Mouse (Mus musculus): Measurements from ENCODE around the gene Safb2. TPM values are rescaled to one million over a fixed set of nuclear protein-coding genes. Genes with fewer than 3 reads are reported as not detected.
A peak's percentile ranks its signal among the peaks of the same experiment; 100 is the strongest.

The Safb2 gene
- polyA plus RNA-seq, 1 experiment from 2014 or later: 23.1 TPM

- Histone ChIP-seq H3K27ac (ENCODE audit: low read depth) (no peak overlapping the region), H3K9ac (replicated peaks) (peak overlapping the region; percentile 35), H3K36me3 (replicated peaks; ENCODE audit: insufficient read depth, low read length) (peaks cover 56% of the 10 kb centered on the region), H3K4me1 (ENCODE audit: insufficient read depth) (peaks cover 23% of the 10 kb centered on the region), H3K27me3 (ENCODE audit: insufficient read depth, low read length) (no peaks in the 10 kb centered on the region), H3K4me3 (ENCODE audit: low read depth, low read length) (no peak overlapping the region), H3K9me3 (ENCODE audit: low read length) (no peaks in the 10 kb centered on the region), H3K4me2 (ENCODE audit: low read depth, low read length) (no peak overlapping the region)
- 93% methylated on average over 1 of the region's 1 CpGs for WGBS (ENCODE audit: insufficient replicate concordance)
- ATAC-seq: no peak
- TF ChIP-seq CTCF (IDR thresholded peaks at IDR 0.05; ENCODE audit: low read depth): no peak
- no peak for TF ChIP-seq EP300 (IDR thresholded peaks at IDR 0.05; ENCODE audit: low read depth)
- DNase-seq: no peak
Observed at GRCm38 (mm10) chr17:56587773-56588172, 3.4 kb upstream of the Safb2 start.

- ATAC-seq (peak; percentile 6), DNase-seq (peak; percentile 73)
- under 1% methylated on average over 61 of the region's 61 CpGs for WGBS (ENCODE audit: insufficient replicate concordance)
- no peak for TF ChIP-seq EP300 (IDR thresholded peaks at IDR 0.05; ENCODE audit: low read depth)
- TF ChIP-seq CTCF (IDR thresholded peaks at IDR 0.05; ENCODE audit: low read depth): no peak
- Histone ChIP-seq H3K9me3 (ENCODE audit: low read length) (no peaks in the 10 kb centered on the region), H3K4me2 (ENCODE audit: low read depth, low read length) (peak overlapping the region; percentile 75), H3K4me3 (ENCODE audit: low read depth, low read length) (peak overlapping the region; percentile 84), H3K9ac (replicated peaks) (peak overlapping the region; percentile 94), H3K27me3 (ENCODE audit: insufficient read depth, low read length) (no peaks in the 10 kb centered on the region), H3K27ac (ENCODE audit: low read depth) (peak overlapping the region; percentile 99), H3K4me1 (ENCODE audit: insufficient read depth) (peaks cover 32% of the 10 kb centered on the region), H3K36me3 (replicated peaks; ENCODE audit: insufficient read depth, low read length) (peaks cover 63% of the 10 kb centered on the region)
Observed at GRCm38 (mm10) chr17:56585171-56585821, 911 bp upstream of the Safb2 start.

- Histone ChIP-seq H3K4me1 (ENCODE audit: insufficient read depth) (peaks cover 32% of the 10 kb centered on the region), H3K27ac (ENCODE audit: low read depth) (peak overlapping the region; percentile 99), H3K4me2 (ENCODE audit: low read depth, low read length) (peak overlapping the region; percentile 89), H3K36me3 (replicated peaks; ENCODE audit: insufficient read depth, low read length) (peaks cover 65% of the 10 kb centered on the region), H3K9ac (replicated peaks) (peak overlapping the region; percentile 97), H3K9me3 (ENCODE audit: low read length) (no peaks in the 10 kb centered on the region), H3K4me3 (ENCODE audit: low read depth, low read length) (peak overlapping the region; percentile 84), H3K27me3 (ENCODE audit: insufficient read depth, low read length) (no peaks in the 10 kb centered on the region)
- ATAC-seq: peak; percentile 27
- TF ChIP-seq EP300 (IDR thresholded peaks at IDR 0.05; ENCODE audit: low read depth) (no peak), CTCF (IDR thresholded peaks at IDR 0.05; ENCODE audit: low read depth) (no peak)
- no peak for DNase-seq
- WGBS (ENCODE audit: insufficient replicate concordance): under 1% methylated on average over 33 of the region's 33 CpGs
Observed at GRCm38 (mm10) chr17:56583611-56584256, 651 bp downstream of the Safb2 start.

- H3K4me1 ChIP-seq (ENCODE audit: insufficient read depth): peaks cover 32% of the 10 kb centered on the region
- H3K9me3 ChIP-seq (ENCODE audit: low read length): no peaks in the 10 kb centered on the region
- WGBS (ENCODE audit: insufficient replicate concordance): 59% methylated on average over 1 of the region's 1 CpGs
- H3K27me3 ChIP-seq (ENCODE audit: insufficient read depth, low read length): no peaks in the 10 kb centered on the region
- peak overlapping the region; percentile 97 for H3K9ac ChIP-seq (replicated peaks)
- ATAC-seq: no peak
- peaks cover 65% of the 10 kb centered on the region for H3K36me3 ChIP-seq (replicated peaks; ENCODE audit: insufficient read depth, low read length)
- TF ChIP-seq CTCF (IDR thresholded peaks at IDR 0.05; ENCODE audit: low read depth): no peak
- TF ChIP-seq EP300 (IDR thresholded peaks at IDR 0.05; ENCODE audit: low read depth): no peak
- H3K4me3 ChIP-seq (ENCODE audit: low read depth, low read length): peak overlapping the region; percentile 84
- DNase-seq: no peak
- H3K27ac ChIP-seq (ENCODE audit: low read depth): peak overlapping the region; percentile 99
- peak overlapping the region; percentile 89 for H3K4me2 ChIP-seq (ENCODE audit: low read depth, low read length)
Observed at GRCm38 (mm10) chr17:56583071-56583470, 1.3 kb downstream of the Safb2 start.

- peak; percentile 33; the same call in 1 of the 2 replicates for ATAC-seq
- H3K4me2 ChIP-seq (ENCODE audit: low read depth, low read length): no peak overlapping the region
Observed at GRCm38 (mm10) chr17:56572939-56573338, 11.4 kb downstream of the Safb2 start.

GRCm38 (mm10) chr17:56572154-56572553 lies 12.2 kb downstream of the Safb2 start:
- no peak overlapping the region for H3K9ac ChIP-seq (replicated peaks)
- no peak for TF ChIP-seq EP300 (IDR thresholded peaks at IDR 0.05; ENCODE audit: low read depth)
- TF ChIP-seq CTCF (IDR thresholded peaks at IDR 0.05; ENCODE audit: low read depth): no peak
- no peak overlapping the region for H3K4me2 ChIP-seq (ENCODE audit: low read depth, low read length)
- ATAC-seq: no peak
- no peak overlapping the region for H3K27ac ChIP-seq (ENCODE audit: low read depth)
- no peak overlapping the region for H3K4me3 ChIP-seq (ENCODE audit: low read depth, low read length)
- H3K27me3 ChIP-seq (ENCODE audit: insufficient read depth, low read length): no peaks in the 10 kb centered on the region
- H3K9me3 ChIP-seq (ENCODE audit: low read length): no peaks in the 10 kb centered on the region
- no peak for DNase-seq
- H3K36me3 ChIP-seq (replicated peaks; ENCODE audit: insufficient read depth, low read length): peaks cover 89% of the 10 kb centered on the region
- H3K4me1 ChIP-seq (ENCODE audit: insufficient read depth): 0 out of 2 replicates have a peak, but pooled peaks cover 3% of the 10 kb centered on the region
- 61% methylated on average over 1 of the region's 1 CpGs for WGBS (ENCODE audit: insufficient replicate concordance)

More at GRCm38 (mm10) chr17:56572939-56573338, 11.4 kb downstream of the Safb2 start:
- 88% methylated on average over 3 of the region's 3 CpGs for WGBS (ENCODE audit: insufficient replicate concordance)
- TF ChIP-seq CTCF (IDR thresholded peaks at IDR 0.05; ENCODE audit: low read depth) (no peak), EP300 (IDR thresholded peaks at IDR 0.05; ENCODE audit: low read depth) (no peak)
- DNase-seq: no peak
- H3K4me1 ChIP-seq (ENCODE audit: insufficient read depth): 0 out of 2 replicates have a peak, but pooled peaks cover 3% of the 10 kb centered on the region
- no peaks in the 10 kb centered on the region for H3K27me3 ChIP-seq (ENCODE audit: insufficient read depth, low read length)
- H3K9me3 ChIP-seq (ENCODE audit: low read length): no peaks in the 10 kb centered on the region
- no peak overlapping the region for H3K27ac ChIP-seq (ENCODE audit: low read depth)
- H3K4me3 ChIP-seq (ENCODE audit: low read depth, low read length): no peak overlapping the region
- H3K36me3 ChIP-seq (replicated peaks; ENCODE audit: insufficient read depth, low read length): peaks cover 89% of the 10 kb centered on the region
- no peak overlapping the region for H3K9ac ChIP-seq (replicated peaks)

All from liver, postnatal 0 days (tissue).